Mouse (Mus musculus): ENCODE measurements around the gene Ttll2.
"Not testable (repeated sequence)": the region's sequence is repeated elsewhere in the genome, so short reads cannot be mapped to it uniquely, and the experiment has no call there.

DNA sequence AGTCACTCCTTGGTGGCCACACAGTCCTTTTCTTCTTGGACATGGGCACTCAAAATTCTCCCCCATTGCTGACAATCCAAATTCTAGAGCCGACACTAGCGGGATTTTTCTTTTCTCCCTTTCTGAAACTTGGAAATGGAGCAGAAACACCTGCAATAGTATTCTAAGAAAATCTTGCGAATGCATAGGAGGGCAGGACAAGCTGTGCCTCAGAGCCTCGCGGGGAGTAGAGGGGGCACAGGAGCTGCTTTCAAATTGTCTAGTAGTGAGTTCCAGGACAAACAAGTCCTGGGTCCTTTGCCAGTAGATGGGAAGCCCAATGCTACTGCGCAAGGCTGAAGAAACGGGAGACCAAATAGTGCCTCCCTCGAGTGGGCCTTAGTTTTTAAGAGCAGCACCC, 43.2 kb upstream of the Ttll2 start:
- TF ChIP-seq KAT2A (IDR thresholded peaks at IDR 0.05; ENCODE audit: insufficient replicate concordance, low read length); POLR2A (IDR thresholded peaks at IDR 0.05; ENCODE audit: low read depth, low read length); EP300 (IDR thresholded peaks at IDR 0.05; ENCODE audit: low read length); MAX (IDR thresholded peaks at IDR 0.05; ENCODE audit: low read length); USF1 (IDR thresholded peaks at IDR 0.05; ENCODE audit: low read depth, low read length); USF2 (conservative IDR thresholded peaks at IDR 0.05; ENCODE audit: low read depth, low read length); CTCF (conservative IDR thresholded peaks at IDR 0.05 in 1 of 2, IDR thresholded peaks at IDR 0.05 in 1 of 2; ENCODE audit: low read depth in 2 of 2, low read length in 2 of 2): not testable (repeated sequence)
